Mouse (Mus musculus) frontal cortex, postnatal 36 days (tissue): ENCODE measurements at regions not wholly inside any gene's neighbourhood (a gene's known extent, or its start where the extent isn't known, plus 50 kb on each side); places are given as distances from the start of the nearest gene placed in this dataset.
A peak's percentile ranks its signal among the peaks of the same experiment; 100 is the strongest.

Source experiments
- DNase-seq, 2 experiments: peaks; one replicate each; pipeline ENCODE4 v3.0.0; 2022; ENCODE audit warnings: low spot score in 2 of 2

DNA sequence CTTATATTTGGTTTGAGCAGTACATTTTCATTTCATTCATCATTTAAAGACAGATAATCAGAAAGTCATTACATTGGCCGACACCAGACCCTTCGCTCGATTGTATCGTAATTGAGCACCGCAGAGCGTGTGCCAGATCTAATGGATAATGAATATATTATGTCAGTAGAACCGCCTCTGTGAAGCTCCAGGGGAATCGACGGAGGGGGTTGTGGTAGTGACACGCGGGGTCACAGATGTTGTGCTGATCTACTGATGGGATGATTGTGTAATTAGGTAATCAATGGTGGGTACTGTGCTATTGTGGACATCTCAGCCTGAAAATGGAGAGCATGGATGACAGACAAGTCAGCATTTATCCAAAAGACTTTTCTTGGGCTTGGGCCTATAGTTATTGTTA, 414.3 kb upstream of the Tenm2 start:
- DNase-seq: no peak

DNA sequence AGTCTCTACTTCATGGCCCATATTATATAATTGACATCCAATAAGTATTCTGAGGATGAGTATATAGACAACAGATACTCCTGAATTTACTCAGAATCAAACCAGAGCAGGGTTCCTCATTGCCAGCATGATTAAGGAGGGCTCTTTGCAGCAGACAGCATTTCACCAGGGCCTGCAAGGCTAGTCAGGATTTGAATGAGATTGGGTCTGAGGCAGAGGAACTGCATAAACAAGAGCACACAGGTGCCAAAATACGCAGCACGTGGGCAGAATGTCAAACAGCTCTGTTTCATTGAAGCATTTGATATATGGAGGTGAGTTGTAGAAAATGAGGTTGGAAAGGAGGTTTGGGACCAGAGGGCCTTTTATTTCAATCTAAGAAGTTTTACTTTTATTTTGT, 387.5 kb upstream of the Tenm2 start:
- DNase-seq: no peak

DNA sequence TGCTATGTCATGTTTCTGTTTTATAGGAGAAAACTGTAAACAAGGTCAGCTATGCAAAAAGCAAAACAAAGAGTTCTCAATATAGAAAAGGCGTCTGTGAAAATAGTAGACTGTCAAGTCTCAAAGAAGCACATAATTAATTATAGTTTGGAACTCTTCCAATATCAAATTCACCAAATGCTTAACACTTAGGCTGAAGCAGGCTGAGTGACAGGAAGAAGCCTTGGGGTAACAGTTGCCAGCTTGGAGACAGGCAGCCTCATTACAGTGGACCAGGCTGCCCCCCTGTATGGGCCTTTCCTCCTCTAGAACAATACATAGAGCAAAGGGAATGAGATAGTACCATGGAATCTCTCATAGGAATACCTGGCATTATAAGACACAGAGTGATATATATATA, 364.8 kb upstream of the Tenm2 start:
- no peak for DNase-seq

DNA sequence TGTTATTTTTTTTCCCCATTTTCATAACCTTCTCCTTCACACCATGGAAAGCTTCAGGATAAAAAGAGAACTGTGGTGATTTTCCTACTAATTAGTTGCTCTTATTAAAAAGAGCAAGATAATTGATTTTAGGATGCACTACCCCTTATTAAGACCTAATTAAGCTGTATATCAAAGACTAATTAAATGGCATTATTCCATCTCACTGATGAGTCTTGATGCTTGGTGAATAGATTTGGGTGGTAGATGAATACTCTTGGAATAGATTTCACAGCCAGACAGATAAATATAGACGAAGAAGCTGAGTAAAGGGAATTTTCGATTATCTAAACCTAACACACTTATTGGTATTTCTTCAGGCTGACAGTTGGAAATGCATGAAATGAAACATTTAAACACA, 346.5 kb upstream of the Tenm2 start:
- DNase-seq: no peak

GRCm38 (mm10) chr11:37533624-37534023, 297.9 kb upstream of the Tenm2 start:
- no peak for DNase-seq

DNA sequence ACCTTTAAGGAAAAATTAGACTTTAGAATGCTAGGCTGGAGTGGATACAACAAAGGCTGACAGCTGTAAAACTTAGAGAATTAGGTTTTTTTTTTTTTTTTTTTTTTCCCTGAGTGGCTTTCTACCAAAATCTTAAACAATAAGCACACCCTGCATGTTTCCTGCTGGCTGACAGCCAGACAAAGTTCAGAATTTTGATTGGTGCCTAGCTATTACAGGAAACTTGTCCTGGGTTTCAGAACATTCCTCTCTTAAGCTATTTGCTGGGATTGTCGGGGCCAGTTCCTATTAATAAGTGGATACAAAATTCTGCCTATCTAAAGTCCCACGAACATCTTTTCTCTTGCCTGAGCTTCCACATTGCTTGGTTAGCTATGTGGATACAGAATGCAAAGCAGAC, 296.7 kb upstream of the Tenm2 start:
- DNase-seq: no peak

GRCm38 (mm10) chr11:37498463-37499015, 262.8 kb upstream of the Tenm2 start:
- DNase-seq: no peak

GRCm38 (mm10) chr11:37497874-37498273, 262.1 kb upstream of the Tenm2 start:
- no peak for DNase-seq

GRCm38 (mm10) chr11:37480236-37480635, 244.5 kb upstream of the Tenm2 start:
- DNase-seq: no peak

DNA sequence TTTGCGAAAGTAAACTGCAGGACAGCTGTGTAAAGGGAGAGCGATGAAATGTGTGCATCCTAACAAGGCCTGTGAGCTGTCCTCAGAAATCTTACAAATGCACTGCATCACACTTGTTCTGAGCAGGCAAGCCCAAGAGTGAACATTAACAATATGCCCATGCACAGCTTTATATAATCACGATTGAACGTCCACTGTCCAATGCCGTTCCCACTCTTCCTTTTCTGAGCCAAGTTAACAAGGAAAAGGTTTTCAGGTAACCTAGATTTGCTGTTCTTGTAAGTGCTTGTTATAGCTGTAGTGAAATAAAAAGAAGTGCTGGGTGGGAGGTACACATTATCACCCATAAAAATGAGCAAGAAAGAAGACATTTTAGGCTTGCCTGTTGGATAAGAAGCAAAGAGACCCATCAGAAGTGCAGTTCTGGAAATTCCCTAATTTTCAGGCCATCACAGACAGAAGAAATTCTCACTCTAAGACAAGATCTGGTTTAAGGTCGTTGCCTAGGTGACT, 243.3 kb upstream of the Tenm2 start:
- peak; percentile 2 to 15 for DNase-seq

DNA sequence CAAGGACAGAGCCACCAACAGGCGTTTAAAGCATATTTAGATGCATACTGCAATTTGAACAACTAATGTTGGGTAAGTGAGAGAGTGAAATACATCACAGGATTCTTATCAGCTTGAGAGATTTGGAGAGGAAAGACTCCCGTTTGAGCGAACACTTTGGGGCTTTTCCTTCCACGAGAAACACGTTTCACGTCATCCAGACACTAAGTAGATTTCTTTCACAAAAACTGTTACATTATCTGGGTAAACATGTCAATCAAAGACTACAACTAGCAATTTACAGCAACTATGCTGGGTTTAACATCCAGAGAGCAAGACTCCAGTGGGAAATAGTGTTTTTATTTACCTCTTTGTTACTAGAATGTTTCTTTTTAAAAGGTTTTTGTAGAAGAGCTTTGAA, 238.3 kb upstream of the Tenm2 start:
- no peak for DNase-seq

GRCm38 (mm10) chr11:37463658-37464420, 228.1 kb upstream of the Tenm2 start:
- DNase-seq: no peak

DNA sequence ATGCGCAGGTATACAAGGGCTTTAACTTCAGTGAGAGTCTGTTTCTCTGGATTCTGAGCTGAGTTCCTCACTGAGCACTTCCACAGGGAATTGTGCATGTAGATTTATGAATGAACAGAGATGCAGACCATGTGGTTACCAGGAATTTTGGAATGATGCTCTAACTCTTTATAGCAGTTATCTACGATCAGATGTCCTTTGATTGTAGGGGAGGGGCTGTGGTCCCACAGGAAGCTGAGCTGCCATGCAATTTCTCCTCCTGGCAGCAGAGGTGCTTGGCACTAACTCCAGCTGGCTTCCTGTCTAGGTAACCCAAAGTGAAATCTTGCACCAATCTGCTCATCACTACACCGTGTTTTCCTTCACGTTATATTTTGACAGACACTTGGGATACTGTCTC, 226.6 kb upstream of the Tenm2 start:
- DNase-seq: no peak

DNA sequence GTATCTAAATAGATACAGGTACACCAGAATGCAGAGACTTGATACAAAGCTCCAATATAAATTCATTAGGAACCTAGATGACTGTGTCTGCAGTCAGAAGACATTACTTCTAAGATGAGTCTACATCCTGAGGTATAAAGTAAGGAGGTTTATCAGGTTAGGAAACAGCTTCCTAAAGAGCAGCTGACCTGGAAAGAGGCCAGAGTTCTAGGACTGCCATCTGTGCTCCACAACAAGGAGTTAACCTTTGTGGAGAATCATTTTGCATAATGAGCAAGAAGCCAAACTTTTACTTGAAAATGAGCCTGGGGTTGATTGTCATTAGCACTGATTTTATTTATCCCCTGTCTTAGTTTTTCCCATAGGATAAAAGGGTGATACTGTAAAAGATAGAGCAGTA, 211.6 kb upstream of the Tenm2 start:
- no peak for DNase-seq

- no peak for DNase-seq
Observed at GRCm38 (mm10) chr11:37446626-37447025, 210.9 kb upstream of the Tenm2 start.

DNA sequence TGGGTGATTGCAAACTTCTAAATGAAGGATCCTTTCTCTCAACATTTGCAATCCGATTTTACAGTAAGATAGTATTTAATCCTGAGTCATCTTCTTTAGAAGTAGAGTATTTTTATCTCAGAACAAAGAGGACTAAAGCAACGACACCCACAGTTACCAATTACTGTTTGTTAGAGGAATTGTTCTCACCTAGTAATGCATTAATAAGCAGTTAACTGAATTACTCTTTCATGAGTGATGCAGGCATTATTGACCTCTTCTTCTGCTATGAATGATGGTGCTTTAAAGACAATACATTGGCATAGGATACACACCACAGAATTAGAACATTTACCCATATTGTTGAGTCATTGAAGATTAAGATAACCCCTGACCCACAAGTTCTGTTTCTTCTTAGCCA, 207.0 kb upstream of the Tenm2 start:
- no peak for DNase-seq

DNA sequence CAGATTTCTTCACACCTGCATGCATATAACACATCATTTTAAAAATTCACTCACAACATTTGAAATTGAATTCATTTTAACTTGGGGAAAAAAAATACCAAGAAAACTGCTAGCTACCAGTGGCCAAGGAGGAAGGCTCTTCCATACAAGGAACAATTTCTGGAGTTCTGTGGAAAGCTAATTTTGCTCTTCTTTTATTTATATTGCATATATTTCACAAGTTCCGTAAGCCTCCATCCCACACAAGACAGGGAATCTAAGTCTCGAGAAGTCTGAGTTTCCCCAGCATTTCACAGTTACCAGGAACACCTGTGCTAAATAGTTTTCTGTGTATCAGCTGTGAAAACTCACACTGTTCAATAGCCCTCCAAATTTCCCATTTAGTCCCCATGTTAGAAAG, 198.8 kb upstream of the Tenm2 start:
- peak in 1 of 2 experiments; percentile 23 for DNase-seq

DNA sequence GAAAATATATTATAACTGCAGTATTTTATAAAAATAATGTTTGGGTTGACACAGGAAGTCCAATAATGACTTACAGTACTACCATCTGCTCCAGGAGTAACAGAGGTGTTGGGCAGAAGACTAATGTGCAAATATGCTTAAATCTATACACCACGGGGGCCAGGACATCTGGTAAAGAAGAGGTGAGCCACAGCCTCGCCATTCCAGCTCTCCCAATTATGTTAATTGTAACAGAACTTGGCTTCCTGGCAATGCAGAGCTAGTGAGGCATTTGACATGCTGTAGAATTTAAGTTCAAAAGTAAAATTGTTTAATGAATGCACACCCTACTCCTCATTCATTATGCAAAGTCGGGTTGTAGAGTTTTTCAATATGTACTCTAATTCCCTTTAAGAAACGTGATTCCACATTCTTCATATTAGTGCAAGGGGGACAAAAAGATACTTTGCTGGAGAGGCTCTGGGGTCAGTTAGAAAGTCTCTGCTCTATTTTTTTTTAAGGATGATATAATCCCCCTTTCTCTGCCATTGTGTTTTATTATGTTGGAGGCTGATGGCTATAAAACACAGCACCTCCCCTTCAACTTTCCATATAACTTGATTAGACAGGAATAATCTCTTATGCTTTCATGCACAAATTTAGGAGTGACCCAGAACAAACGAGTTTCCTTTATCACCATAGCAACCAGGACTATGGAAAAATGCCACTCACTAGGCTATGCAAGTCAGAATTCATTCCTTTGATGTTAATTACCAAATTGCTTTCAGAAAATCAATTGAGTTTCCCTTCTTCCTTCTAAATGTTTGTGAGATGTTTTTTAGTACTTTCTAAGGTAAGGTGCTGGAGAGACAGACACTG, 188.8 kb upstream of the Tenm2 start:
- no peak for DNase-seq

DNA sequence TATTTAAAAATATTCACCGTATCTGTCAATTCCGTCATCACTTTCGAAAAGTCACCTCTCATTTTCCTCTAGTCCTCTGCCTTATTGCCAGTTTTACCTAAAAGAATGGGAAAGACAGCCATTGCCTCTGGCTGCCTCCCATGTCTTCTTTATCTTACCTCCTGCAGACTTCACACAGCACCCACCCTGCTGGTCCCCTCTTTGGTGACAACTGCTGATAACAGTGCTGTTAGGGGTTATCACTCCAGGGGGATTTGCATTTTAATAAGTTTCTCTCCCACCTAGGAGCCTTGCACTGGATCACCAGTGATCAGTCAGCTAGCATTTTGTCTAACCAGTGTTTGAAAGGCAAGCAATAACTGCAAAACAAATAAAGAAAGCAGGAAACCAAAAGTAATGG, 177.1 kb upstream of the Tenm2 start:
- DNase-seq: no peak

GRCm38 (mm10) chr11:37367971-37368370, 132.2 kb upstream of the Tenm2 start:
- DNase-seq: no peak

DNA sequence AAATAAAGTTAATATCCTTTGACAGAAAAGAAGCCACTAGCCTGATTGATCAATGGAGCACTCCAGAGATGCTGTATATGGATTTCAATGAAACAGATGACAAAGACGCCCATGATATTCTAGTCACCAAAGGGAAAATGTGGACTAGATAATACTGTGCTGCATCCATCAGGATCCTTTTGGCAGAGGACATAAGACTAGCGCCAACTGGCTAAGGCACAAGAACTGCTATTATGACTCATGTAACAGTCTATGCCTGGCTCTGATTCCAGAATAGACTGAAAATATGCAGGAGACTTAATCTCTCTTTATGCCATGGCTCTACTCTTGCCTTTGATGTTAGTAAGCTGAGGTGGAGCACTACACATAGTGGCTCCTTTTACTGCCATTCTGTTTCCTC, 128.7 kb upstream of the Tenm2 start:
- DNase-seq: peak; percentile 22 to 72

DNA sequence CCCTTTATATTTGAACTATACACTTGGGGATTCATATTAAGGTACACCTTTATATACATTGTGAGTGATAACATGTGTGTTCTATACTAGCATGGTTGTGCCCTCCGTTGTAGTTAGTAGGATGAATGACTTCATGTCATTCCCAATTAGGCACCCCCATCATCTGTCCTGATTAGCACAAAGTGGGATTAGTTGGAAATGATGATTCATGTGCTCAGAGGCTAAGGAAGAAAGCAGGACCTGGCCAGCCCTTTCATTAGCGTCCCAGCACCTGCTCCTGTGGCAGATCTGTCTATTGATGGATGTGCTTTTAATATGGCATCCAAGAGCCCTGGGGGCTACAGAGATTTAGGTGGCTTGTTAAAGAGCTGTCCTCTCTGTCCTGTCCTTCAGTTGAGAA, 119.3 kb upstream of the Tenm2 start:
- no peak for DNase-seq

DNA sequence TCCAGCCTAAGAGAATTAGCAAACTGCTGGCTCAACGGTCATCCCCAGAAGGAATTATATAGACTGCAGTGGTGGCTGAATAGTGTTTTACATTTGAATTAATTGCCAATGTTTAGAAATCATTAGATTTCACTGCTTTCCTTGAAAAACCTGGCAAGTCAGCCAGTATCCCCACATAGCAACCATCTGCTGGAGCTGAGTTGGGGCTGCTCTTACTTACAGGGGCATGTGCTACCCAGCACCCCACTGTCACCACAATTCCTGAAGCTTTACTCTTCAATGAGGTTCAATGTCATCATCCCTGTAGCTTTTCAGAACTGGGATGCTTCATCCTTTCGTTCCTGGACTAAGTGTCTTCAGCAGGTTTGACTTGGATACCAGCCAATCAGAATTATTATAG, 73.9 kb upstream of the Tenm2 start:
- DNase-seq: no peak
